Mouse (Mus musculus): ENCODE measurements around the gene Map2k1.
"Not testable (repeated sequence)": the region's sequence is repeated elsewhere in the genome, so short reads cannot be mapped to it uniquely, and the experiment has no call there.

- not testable (repeated sequence) for TF ChIP-seq CTCF (conservative IDR thresholded peaks at IDR 0.05; ENCODE audit: low read length); NANOG (IDR thresholded peaks at IDR 0.05; ENCODE audit: borderline replicate concordance, low read length)
These were observed 70.1 kb downstream of the Map2k1 start for GRCm38 (mm10) chr9:64183295-64183694.

Data from E14TG2a.4 (cell line).